Mouse (Mus musculus) spleen, adult 2 months (tissue): ENCODE results near the gene 4933424G06Rik.

Experiments
- CTCF ChIP-seq: fragments of 200-500 bp; IDR thresholded peaks from 2 replicates; pipeline ENCODE4 v1.5.1; 2011; ENCODE audit warnings: mild to moderate bottlenecking, inconsistent platforms; ENCODE audit not compliant: insufficient read depth, insufficient read length, insufficient replicate concordance; ENCODE audit errors: extremely low read depth
- POLR2A ChIP-seq: fragments of 200-500 bp; IDR thresholded peaks from 2 replicates; pipeline ENCODE4 v1.6.1; 2011; ENCODE audit warnings: low read depth, low read length, inconsistent platforms

DNA sequence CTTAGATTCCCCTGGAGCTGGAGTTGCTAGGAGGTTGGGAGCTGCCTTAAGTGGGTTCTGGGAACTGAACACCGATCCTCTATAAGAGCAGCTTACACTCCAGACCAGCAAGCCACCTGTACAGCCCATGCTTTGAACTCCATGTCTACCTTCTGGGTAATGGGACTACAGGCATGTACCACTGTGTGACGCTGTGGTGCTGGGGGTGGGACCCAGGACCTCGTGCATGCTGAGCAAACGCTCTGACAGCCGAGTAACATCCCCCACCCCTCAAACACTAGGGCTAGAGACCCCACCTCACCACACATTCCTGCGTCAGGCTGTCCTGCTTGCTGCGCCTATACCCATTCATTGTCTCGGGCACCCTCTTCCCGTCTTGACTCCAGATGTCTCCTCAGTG is 48.6 kb downstream of the 4933424G06Rik start:
- TF ChIP-seq CTCF, result no peak
- TF ChIP-seq POLR2A, result no peak
